Mouse (Mus musculus): ENCODE data around the gene Sfxn1. TPM values are rescaled to one million over a fixed set of nuclear protein-coding genes. Genes with fewer than 3 reads are reported as not detected.

Gene Sfxn1
- 22.6 TPM for total RNA-seq (2023)

DNA sequence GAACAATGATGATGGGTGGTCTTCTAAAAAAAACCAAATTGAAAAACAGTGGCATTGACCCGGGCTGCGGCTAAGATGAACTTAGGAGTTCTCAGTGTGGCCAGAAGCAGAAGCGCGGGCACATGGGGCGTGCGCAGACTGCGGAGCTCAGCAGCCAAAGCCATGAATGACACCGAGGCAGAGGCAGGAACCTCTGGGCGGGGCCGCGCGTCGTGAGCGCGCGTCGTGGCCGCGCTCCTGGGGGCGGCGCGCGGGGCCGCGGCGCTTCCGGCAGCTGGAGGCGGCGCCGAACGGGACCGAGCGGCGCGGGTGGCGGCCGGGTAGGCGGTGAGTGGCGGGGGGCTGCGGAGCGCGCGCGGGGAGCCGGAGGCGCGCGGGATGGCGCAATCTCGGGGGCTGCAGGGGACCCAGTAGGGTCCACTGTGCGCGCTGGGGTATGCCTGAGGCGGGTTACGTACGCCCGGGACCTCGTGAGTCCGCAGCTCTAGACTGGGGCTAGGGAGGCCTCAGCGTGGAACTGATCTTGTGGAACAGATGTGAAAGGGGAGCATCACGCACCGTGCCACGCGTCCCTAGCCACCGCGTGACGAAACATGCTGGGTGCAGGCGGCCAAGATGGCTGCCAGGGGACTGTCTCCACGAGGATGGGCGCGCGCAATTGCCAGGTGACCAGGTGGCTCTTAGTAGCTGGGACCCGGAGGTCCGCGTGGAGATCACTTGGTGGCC, at the start of gene Sfxn1:
Gene Sfxn1, plus strand, starts transcription at position 264 of the 726 bp plus-strand sequence.

DNA sequence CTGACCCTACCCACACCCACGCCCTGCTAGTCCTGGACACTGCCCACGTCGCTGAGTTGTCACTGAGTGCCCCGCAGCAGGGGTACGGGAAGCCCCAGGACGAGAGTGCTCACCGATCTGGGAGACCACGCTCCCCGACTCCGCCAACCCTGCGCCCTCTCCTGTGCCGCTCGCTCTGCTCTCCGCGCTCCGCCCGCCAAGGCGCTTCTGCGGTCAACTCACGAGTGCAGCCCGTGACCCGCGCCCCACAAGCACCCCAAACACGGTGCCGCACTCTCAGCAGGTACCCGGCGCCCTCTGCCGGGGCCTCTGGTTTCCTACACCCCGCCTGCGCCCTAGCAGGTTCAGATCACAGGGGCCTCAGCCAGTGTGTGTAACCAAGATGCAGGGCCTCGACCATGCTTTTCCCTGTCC, 16.2 kb upstream of the Sfxn1 start, which contains the start of gene Drd1:
Gene Drd1, minus strand, starts transcription at position 258 of the 414 bp plus-strand sequence.

Other genes with a start within 250 kb of the Sfxn1 start
- gene Drd1, start 16.2 kb upstream of the Sfxn1 start, total RNA-seq (2023) = not detected
- 8.6 TPM for gene Hrh2, start 120.3 kb downstream of the Sfxn1 start, total RNA-seq (2023)